Mouse (Mus musculus) bone marrow, adult 2 months (tissue): ENCODE data around the gene Socs7.

Experiments
- CTCF ChIP-seq: fragments of 200-500 bp; IDR thresholded peaks from 2 replicates; pipeline ENCODE4 v1.5.1; 2011; ENCODE audit warnings: low read length, control low read depth; ENCODE audit not compliant: control insufficient read depth, insufficient read depth
- POLR2A ChIP-seq: fragments of 200-500 bp; IDR thresholded peaks from 2 replicates; pipeline ENCODE4 v1.6.1; 2011; ENCODE audit warnings: low read depth, mild to moderate bottlenecking, control low read depth, low read length, borderline replicate concordance; ENCODE audit not compliant: control insufficient read depth

DNA sequence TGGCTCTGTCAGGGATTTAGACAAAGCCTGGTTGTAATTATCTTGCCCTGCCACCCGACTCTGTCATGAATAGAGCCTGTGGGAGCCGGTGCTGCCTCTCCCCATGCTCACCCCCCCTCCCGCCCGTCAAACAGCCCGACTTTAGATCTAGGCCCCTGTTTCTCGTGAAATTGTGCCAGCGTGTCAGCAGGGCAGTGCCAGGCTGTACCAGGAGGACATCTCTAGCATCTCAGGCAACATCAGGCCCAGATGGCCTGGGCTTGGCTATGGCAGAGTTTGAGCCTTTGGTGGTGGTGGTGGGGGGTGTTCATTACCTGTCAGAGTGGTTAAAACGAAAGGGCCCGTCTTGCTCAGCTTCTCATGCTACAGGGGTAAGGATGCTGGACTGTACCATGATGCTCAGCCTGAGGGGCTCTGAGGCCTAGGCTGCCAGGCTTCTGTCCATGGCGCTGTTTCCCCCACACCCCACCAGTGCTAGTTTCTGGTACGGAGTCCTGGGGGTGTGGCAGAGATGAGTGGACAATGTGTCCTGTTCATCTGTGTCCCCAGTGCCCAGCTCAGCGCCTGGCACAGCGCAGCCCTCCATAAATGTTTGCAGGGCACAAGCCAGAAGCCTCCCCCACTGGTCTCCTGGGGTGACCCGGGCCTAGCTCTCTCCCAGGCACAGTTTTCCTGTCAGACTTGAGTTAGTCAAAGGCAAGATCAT, 56.6 kb downstream of the Socs7 start:
- TF ChIP-seq CTCF: no peak
- no peak for TF ChIP-seq POLR2A
